Mouse (Mus musculus) megakaryocyte-erythroid progenitor cell, adult 5 weeks (primary cell): ENCODE results near the gene Phf24. TPM values are rescaled to one million over a fixed set of nuclear protein-coding genes. Genes with fewer than 3 reads are reported as not detected.

Experiments
- polyA plus RNA-seq: library from polyadenylated mRNA; stranded (reverse); fragments of >175 nt; gene quantifications from 2 replicates; pipeline ENCODE4 v1.2.3, GENCODE M21; 2012

The Phf24 gene
- polyA plus RNA-seq: 0.01 and 0.08 TPM in 2 replicates

DNA sequence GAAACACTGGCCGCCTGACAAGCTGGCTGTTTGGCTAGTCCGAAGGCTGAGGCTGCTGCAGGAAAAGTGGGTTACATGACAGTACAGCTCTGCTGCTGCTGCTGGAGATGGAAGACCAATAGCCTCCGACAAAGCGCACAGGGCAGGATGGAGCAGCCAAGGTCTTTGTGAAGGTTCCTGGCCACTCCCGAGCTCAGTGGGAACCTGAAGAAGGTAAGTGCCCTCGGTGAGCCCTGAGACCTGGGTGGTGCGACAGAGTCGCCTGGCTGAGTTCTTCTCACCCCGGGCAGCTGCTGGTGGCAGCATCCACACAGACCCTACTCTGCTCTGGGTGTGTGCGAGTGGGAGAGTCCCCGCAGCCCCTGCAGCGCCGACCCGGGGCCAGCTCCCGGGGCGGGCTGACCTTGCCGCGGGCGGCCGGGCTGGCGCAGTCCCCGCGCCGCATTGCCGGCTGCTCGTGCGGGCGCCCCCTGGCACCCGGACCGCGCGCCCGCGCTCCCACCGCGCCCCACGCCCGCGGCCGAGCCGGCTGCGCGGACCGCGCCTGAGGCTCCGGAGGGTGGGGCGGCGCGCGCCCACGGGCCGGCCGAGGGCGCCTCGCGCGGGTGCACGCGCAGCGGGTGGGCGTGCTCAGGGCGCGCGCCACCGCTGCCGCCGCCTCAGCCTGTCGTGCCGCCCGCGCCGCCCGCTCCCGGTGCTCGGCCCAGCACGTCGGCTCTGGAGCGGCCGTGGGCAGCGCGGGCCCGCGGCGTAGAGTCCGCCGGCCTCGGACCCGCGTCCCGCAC lies at the start of gene Phf24:
TSS of gene Phf24 (plus strand) at position 44 of the 785 bp plus-strand sequence.

DNA sequence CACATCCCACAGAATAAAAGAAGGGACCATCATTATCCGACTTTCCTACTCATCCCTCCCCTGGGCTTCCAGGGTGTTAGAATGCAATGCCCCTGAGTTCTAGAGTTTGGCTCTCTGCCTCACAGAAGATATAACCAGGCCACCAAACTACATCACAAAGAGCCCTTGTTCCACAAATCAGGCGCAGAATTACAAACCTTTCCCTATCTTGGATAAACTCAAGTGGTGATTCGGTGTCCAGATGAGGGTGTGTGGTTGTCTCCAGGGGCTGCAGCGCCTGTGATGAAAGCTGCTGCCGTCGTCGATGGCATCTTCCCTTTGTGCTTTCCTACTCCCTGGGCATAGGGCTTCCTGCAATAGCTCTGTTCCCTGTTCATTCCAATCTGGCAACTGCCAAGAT lies 42.3 kb upstream of the Phf24 start, which contains the start of gene Fam205c:
TSS of gene Fam205c (minus strand) at position 101 of the 400 bp plus-strand sequence.

DNA sequence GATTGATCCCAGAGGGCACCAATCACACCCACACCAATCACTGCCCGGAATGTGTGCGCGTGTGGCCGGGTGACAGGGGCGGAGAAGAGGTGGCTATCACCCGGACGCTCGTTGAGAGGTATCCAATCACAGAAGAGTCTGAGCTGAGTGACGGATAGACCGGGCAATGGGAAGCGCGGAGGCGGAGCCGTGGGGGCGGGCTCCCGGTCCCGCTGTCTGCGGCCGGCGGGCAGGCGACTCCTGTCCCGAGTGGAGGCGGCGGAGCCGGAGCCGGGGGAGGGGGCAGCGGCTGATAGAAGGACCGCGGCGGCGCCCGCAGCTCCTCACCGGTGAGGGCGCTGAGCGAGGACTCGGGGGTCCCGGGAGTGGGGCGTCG lies 33.2 kb downstream of the Phf24 start, which contains the start of gene Dnajb5:
TSS of gene Dnajb5 (plus strand) at position 139 of the 376 bp plus-strand sequence.

DNA sequence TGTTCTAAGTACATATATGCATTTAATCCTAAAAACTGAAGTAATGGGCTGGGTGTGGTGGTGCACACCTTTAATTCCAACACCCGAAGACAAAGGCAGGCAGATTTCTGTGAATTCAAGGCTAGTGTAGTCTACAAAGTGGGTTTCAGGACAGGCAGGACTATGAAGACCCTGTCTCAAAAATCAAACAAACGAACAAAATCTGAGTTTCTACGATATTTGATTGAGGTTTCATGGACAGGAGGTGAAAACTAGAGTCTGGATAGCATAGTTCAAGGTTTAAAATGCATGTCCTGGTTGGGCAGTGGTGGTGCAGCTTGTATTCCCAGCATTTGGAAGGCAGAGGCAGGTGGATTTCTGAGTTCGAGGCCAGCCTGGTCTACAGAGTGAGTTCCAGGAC lies 52.8 kb downstream of the Phf24 start, which contains the start of gene 1700022I11Rik:
TSS of gene 1700022I11Rik (plus strand) at position 301 of the 400 bp plus-strand sequence.

Other genes with a start within 250 kb of the Phf24 start
- gene 4930578G10Rik, start 181.1 kb upstream of the Phf24 start, polyA plus RNA-seq: not detected in 2 replicates
- gene Ccl19, start 160.1 kb upstream of the Phf24 start, polyA plus RNA-seq: not detected in 2 replicates
- not detected in 2 replicates for gene Ccl21a, start 142.7 kb upstream of the Phf24 start, polyA plus RNA-seq
- 0.05 TPM in 1 of 2 replicates, not detected in the other for gene Fam205a1, start 62.8 kb upstream of the Phf24 start, polyA plus RNA-seq
- not detected in 2 replicates for gene Gm12394, start 59.9 kb upstream of the Phf24 start, polyA plus RNA-seq
- not detected in 2 replicates for gene Fam205c, start 42.4 kb upstream of the Phf24 start, polyA plus RNA-seq
- 1.9 and 5.4 TPM in 2 replicates for gene Dnajb5, start 33.2 kb downstream of the Phf24 start, polyA plus RNA-seq
- gene 1700022I11Rik, start 52.9 kb downstream of the Phf24 start, polyA plus RNA-seq: not detected in 2 replicates
- gene Vcp, start 83.8 kb downstream of the Phf24 start, polyA plus RNA-seq: 222 and 226 TPM in 2 replicates
- 10.7 and 13.4 TPM in 2 replicates for gene Fancg, start 93.8 kb downstream of the Phf24 start, polyA plus RNA-seq
- 9.6 and 10.6 TPM in 2 replicates for gene Pigo, start 109.2 kb downstream of the Phf24 start, polyA plus RNA-seq
- gene Stoml2, start 115.0 kb downstream of the Phf24 start, polyA plus RNA-seq: 92.9 and 113 TPM in 2 replicates
- 16.0 and 16.6 TPM in 2 replicates for gene Fam214b, start 129.6 kb downstream of the Phf24 start, polyA plus RNA-seq
- gene Unc13b, start 142.3 kb downstream of the Phf24 start, polyA plus RNA-seq: 0.33 and 0.75 TPM in 2 replicates